Mouse (Mus musculus): ENCODE measurements around the gene Rtn1. TPM values are rescaled to one million over a fixed set of nuclear protein-coding genes. Genes with fewer than 3 reads are reported as not detected.
A peak's percentile ranks its signal among the peaks of the same experiment; 100 is the strongest.

Rtn1 gene
- polyA plus RNA-seq, 1 experiment from 2014 or later = 84.3 TPM

- 52% methylated on average over 12 of the region's 12 CpGs for WGBS
- peak overlapping the region; percentile 79 for H3K4me2 ChIP-seq (ENCODE audit: low read length)
- no peak overlapping the region for H3K27ac ChIP-seq (ENCODE audit: low read depth)
- peak overlapping the region; percentile 45 for H3K4me3 ChIP-seq (ENCODE audit: low read depth, low read length)
- H3K4me1 ChIP-seq (replicated peaks; ENCODE audit: control insufficient read depth, insufficient read depth, low read length) = 0 out of 2 replicates have a peak, but pooled peaks cover 3% of the 10 kb centered on the region
- H3K36me3 ChIP-seq (ENCODE audit: control insufficient read depth, insufficient read depth, low read length) = no peaks in the 10 kb centered on the region
- ATAC-seq (replicated peaks; ENCODE audit: low FRiP score, low TSS enrichment, low read depth) (no peak), DNase-seq (ENCODE audit: low spot score) (peak; percentile 53)
- H3K9me3 ChIP-seq (ENCODE audit: control insufficient read depth, low read length) = no peaks in the 10 kb centered on the region
- peaks cover 27% of the 10 kb centered on the region for H3K27me3 ChIP-seq (replicated peaks; ENCODE audit: control insufficient read depth, insufficient read depth, low read length)
- H3K9ac ChIP-seq (ENCODE audit: low read length) = peak overlapping the region; percentile 35; the same call in 1 of the 2 replicates
Measured at GRCm38 (mm10) chr12:72235621-72236351, 173.1 kb downstream of the Rtn1 start.

- DNase-seq (ENCODE audit: low spot score) (no peak), ATAC-seq (replicated peaks; ENCODE audit: low FRiP score, low TSS enrichment, low read depth) (no peak)
- no peaks in the 10 kb centered on the region for H3K36me3 ChIP-seq (ENCODE audit: control insufficient read depth, insufficient read depth, low read length)
- no peak overlapping the region for H3K27ac ChIP-seq (ENCODE audit: low read depth)
- 89% methylated on average over 9 of the region's 9 CpGs for WGBS
- H3K4me3 ChIP-seq (ENCODE audit: low read depth, low read length) = no peak overlapping the region
- peaks cover 27% of the 10 kb centered on the region for H3K27me3 ChIP-seq (replicated peaks; ENCODE audit: control insufficient read depth, insufficient read depth, low read length)
- no peak overlapping the region for H3K9ac ChIP-seq (ENCODE audit: low read length)
- 0 out of 2 replicates have a peak, but pooled peaks cover 3% of the 10 kb centered on the region for H3K4me1 ChIP-seq (replicated peaks; ENCODE audit: control insufficient read depth, insufficient read depth, low read length)
- H3K4me2 ChIP-seq (ENCODE audit: low read length) = no peak overlapping the region
- no peaks in the 10 kb centered on the region for H3K9me3 ChIP-seq (ENCODE audit: control insufficient read depth, low read length)
Measured at GRCm38 (mm10) chr12:72234966-72235365, 173.9 kb downstream of the Rtn1 start.

- DNase-seq (ENCODE audit: low spot score) (no peak), ATAC-seq (replicated peaks; ENCODE audit: low FRiP score, low TSS enrichment, low read depth) (no peak)
- H3K27me3 ChIP-seq (replicated peaks; ENCODE audit: control insufficient read depth, insufficient read depth, low read length) = peaks cover 27% of the 10 kb centered on the region
- WGBS = 83% methylated on average over 3 of the region's 3 CpGs
- no peak overlapping the region for H3K9ac ChIP-seq (ENCODE audit: low read length)
- H3K9me3 ChIP-seq (ENCODE audit: control insufficient read depth, low read length) = no peaks in the 10 kb centered on the region
- H3K27ac ChIP-seq (ENCODE audit: low read depth) = no peak overlapping the region
- no peak overlapping the region for H3K4me3 ChIP-seq (ENCODE audit: low read depth, low read length)
- H3K36me3 ChIP-seq (ENCODE audit: control insufficient read depth, insufficient read depth, low read length) = no peaks in the 10 kb centered on the region
- H3K4me1 ChIP-seq (replicated peaks; ENCODE audit: control insufficient read depth, insufficient read depth, low read length) = 0 out of 2 replicates have a peak, but pooled peaks cover 3% of the 10 kb centered on the region
- no peak overlapping the region for H3K4me2 ChIP-seq (ENCODE audit: low read length)
Measured at GRCm38 (mm10) chr12:72234151-72234550, 174.7 kb downstream of the Rtn1 start.

- DNase-seq (ENCODE audit: low spot score) (no peak), ATAC-seq (replicated peaks; ENCODE audit: low FRiP score, low TSS enrichment, low read depth) (no peak)
- no peak overlapping the region for H3K9ac ChIP-seq (ENCODE audit: low read length)
- H3K27me3 ChIP-seq (replicated peaks; ENCODE audit: control insufficient read depth, insufficient read depth, low read length) = peaks cover 23% of the 10 kb centered on the region
- no peaks in the 10 kb centered on the region for H3K36me3 ChIP-seq (ENCODE audit: control insufficient read depth, insufficient read depth, low read length)
- 0 out of 2 replicates have a peak, but pooled peaks cover 3% of the 10 kb centered on the region for H3K4me1 ChIP-seq (replicated peaks; ENCODE audit: control insufficient read depth, insufficient read depth, low read length)
- H3K4me2 ChIP-seq (ENCODE audit: low read length) = no peak overlapping the region
- no peak overlapping the region for H3K27ac ChIP-seq (ENCODE audit: low read depth)
- H3K9me3 ChIP-seq (ENCODE audit: control insufficient read depth, low read length) = no peaks in the 10 kb centered on the region
- WGBS = 81% methylated on average over 19 of the region's 19 CpGs
- H3K4me3 ChIP-seq (ENCODE audit: low read depth, low read length) = no peak overlapping the region
Measured at GRCm38 (mm10) chr12:72232826-72233790, 175.7 kb downstream of the Rtn1 start.

GRCm38 (mm10) chr12:72232176-72232575 is 176.7 kb downstream of the Rtn1 start:
- ATAC-seq (replicated peaks; ENCODE audit: low FRiP score, low TSS enrichment, low read depth) (no peak), DNase-seq (ENCODE audit: low spot score) (no peak)
- H3K27ac ChIP-seq (ENCODE audit: low read depth) = no peak overlapping the region
- no peaks in the 10 kb centered on the region for H3K36me3 ChIP-seq (ENCODE audit: control insufficient read depth, insufficient read depth, low read length)
- peaks cover 14% of the 10 kb centered on the region for H3K27me3 ChIP-seq (replicated peaks; ENCODE audit: control insufficient read depth, insufficient read depth, low read length)
- H3K4me3 ChIP-seq (ENCODE audit: low read depth, low read length) = no peak overlapping the region
- H3K9me3 ChIP-seq (ENCODE audit: control insufficient read depth, low read length) = no peaks in the 10 kb centered on the region
- H3K9ac ChIP-seq (ENCODE audit: low read length) = no peak overlapping the region
- 84% methylated on average over 3 of the region's 3 CpGs for WGBS
- H3K4me2 ChIP-seq (ENCODE audit: low read length) = no peak overlapping the region
- 0 out of 2 replicates have a peak, but pooled peaks cover 3% of the 10 kb centered on the region for H3K4me1 ChIP-seq (replicated peaks; ENCODE audit: control insufficient read depth, insufficient read depth, low read length)

- ATAC-seq (replicated peaks; ENCODE audit: low FRiP score, low TSS enrichment, low read depth) (no peak), DNase-seq (ENCODE audit: low spot score) (no peak)
- Histone ChIP-seq H3K9ac (ENCODE audit: low read length) (no peak overlapping the region), H3K4me2 (ENCODE audit: low read length) (no peak overlapping the region), H3K4me3 (ENCODE audit: low read depth, low read length) (no peak overlapping the region), H3K27me3 (replicated peaks; ENCODE audit: control insufficient read depth, insufficient read depth, low read length) (no peaks in the 10 kb centered on the region), H3K27ac (ENCODE audit: low read depth) (no peak overlapping the region), H3K36me3 (ENCODE audit: control insufficient read depth, insufficient read depth, low read length) (no peaks in the 10 kb centered on the region), H3K9me3 (ENCODE audit: control insufficient read depth, low read length) (no peaks in the 10 kb centered on the region), H3K4me1 (replicated peaks; ENCODE audit: control insufficient read depth, insufficient read depth, low read length) (no peaks in the 10 kb centered on the region)
- WGBS = 68% methylated on average over 8 of the region's 8 CpGs
Measured at GRCm38 (mm10) chr12:72229451-72230196, 179.2 kb downstream of the Rtn1 start.

- Histone ChIP-seq H3K27ac (ENCODE audit: low read depth) (no peak overlapping the region), H3K4me2 (ENCODE audit: low read length) (no peak overlapping the region), H3K27me3 (replicated peaks; ENCODE audit: control insufficient read depth, insufficient read depth, low read length) (no peaks in the 10 kb centered on the region), H3K36me3 (ENCODE audit: control insufficient read depth, insufficient read depth, low read length) (no peaks in the 10 kb centered on the region), H3K4me1 (replicated peaks; ENCODE audit: control insufficient read depth, insufficient read depth, low read length) (no peaks in the 10 kb centered on the region), H3K9me3 (ENCODE audit: control insufficient read depth, low read length) (no peaks in the 10 kb centered on the region), H3K9ac (ENCODE audit: low read length) (no peak overlapping the region), H3K4me3 (ENCODE audit: low read depth, low read length) (no peak overlapping the region)
- ATAC-seq (replicated peaks; ENCODE audit: low FRiP score, low TSS enrichment, low read depth) (no peak), DNase-seq (ENCODE audit: low spot score) (no peak)
- WGBS = 88% methylated on average over 6 of the region's 6 CpGs
Measured at GRCm38 (mm10) chr12:72227731-72228130, 181.1 kb downstream of the Rtn1 start.

GRCm38 (mm10) chr12:72225371-72225770 is 183.5 kb downstream of the Rtn1 start:
- 94% methylated on average over 3 of the region's 3 CpGs for WGBS
- no peak overlapping the region for H3K9ac ChIP-seq (ENCODE audit: low read length)
- ATAC-seq (replicated peaks; ENCODE audit: low FRiP score, low TSS enrichment, low read depth) = no peak

More at GRCm38 (mm10) chr12:72225371-72225770, 183.5 kb downstream of the Rtn1 start:
- Histone ChIP-seq H3K9me3 (ENCODE audit: control insufficient read depth, low read length) (no peaks in the 10 kb centered on the region), H3K4me2 (ENCODE audit: low read length) (no peak overlapping the region), H3K4me3 (ENCODE audit: low read depth, low read length) (no peak overlapping the region), H3K36me3 (ENCODE audit: control insufficient read depth, insufficient read depth, low read length) (no peaks in the 10 kb centered on the region), H3K4me1 (replicated peaks; ENCODE audit: control insufficient read depth, insufficient read depth, low read length) (no peaks in the 10 kb centered on the region), H3K27ac (ENCODE audit: low read depth) (no peak overlapping the region), H3K27me3 (replicated peaks; ENCODE audit: control insufficient read depth, insufficient read depth, low read length) (no peaks in the 10 kb centered on the region)
- DNase-seq (ENCODE audit: low spot score) = no peak

Measured in intestine, embryonic 14.5 days (tissue).